8 mouse cellular contexts compared by ENCODE assay signal in genomic region chr14:73382699-73383098, GRCm38 (mm10). TPM values are rescaled to one million over a fixed set of nuclear protein-coding genes. Genes with fewer than 3 reads are reported as not detected.
DNase-seq lines count a peak whose midpoint lies in the region; ATAC-seq and TF ChIP-seq lines count a peak whose summit lies in the region.

No protein-coding gene starts in this region.

- H3K27ac ChIP-seq in forebrain, embryonic 14.5 days (ENCODE audit: low read depth, low read length): no peak overlapping the region
- H3K27ac ChIP-seq in lung, embryonic 15.5 days: peak overlapping the region; percentile 27

- H3K27me3 ChIP-seq in Patski: no peaks in the 10 kb centered on the region
- H3K27me3 ChIP-seq in forebrain, embryonic 14.5 days (replicated peaks; ENCODE audit: control insufficient read depth, insufficient read depth, low read length): no peaks in the 10 kb centered on the region
- H3K27me3 ChIP-seq in lung, embryonic 15.5 days: no peaks in the 10 kb centered on the region

- no peak for DNase-seq in Patski (ENCODE audit: low read depth, low spot score)
- peak; percentile 50 for DNase-seq in adrenal gland, postnatal 25 days
- DNase-seq in forebrain, embryonic 14.5 days (ENCODE audit: low spot score): no peak
- DNase-seq in heart, postnatal 10 days: peak; percentile 58 to 77
- DNase-seq in layer of hippocampus, adult 9-10 months (ENCODE audit: low spot score): peak; percentile 75
- DNase-seq in telencephalon, adult 2 months (ENCODE audit: low read depth, low spot score): peak; percentile 84

- ATAC-seq in Patski: peak; percentile 14
- no peak for ATAC-seq in forebrain, embryonic 14.5 days
- no peak for ATAC-seq in lung, embryonic 15.5 days (ENCODE audit: borderline replicate concordance, extremely low read depth, low FRiP score, low TSS enrichment)
- ATAC-seq in activated CD4-positive, CD25-positive, alpha-beta regulatory T cell, adult 4 months: no peak

- TF ChIP-seq CTCF in Patski (IDR thresholded peaks at IDR 0.05): no peak

- peak overlapping the region; percentile 58 for H3K4me2 ChIP-seq in forebrain, embryonic 14.5 days (ENCODE audit: low read length)
- peak overlapping the region; percentile 58 for H3K4me2 ChIP-seq in lung, embryonic 15.5 days

- 53% methylated on average over 9 of the region's 9 CpGs for WGBS in forebrain, embryonic 14.5 days
- WGBS in lung, embryonic 15.5 days: 42% methylated on average over 9 of the region's 9 CpGs

- CTCF ChIA-PET in Patski (lab: Charles Lee): interaction anchor here (1.0 to 2.3 kb wide), 4 partner anchors 12 to 127 kb away, joined by 3 to 11 read pairs (median 5); partner anchors contain the start of gene Med4

- peak overlapping the region; percentile 88 for H3K4me3 ChIP-seq in forebrain, embryonic 14.5 days (ENCODE audit: low read depth, low read length)
- H3K4me3 ChIP-seq in lung, embryonic 15.5 days: peak overlapping the region; percentile 74

- POLR2A ChIA-PET in Patski (lab: Charles Lee): interaction anchor here (1.1 to 1.6 kb wide), 2 partner anchors 17 to 91 kb away, joined by 3 read pairs; no protein-coding TSS in a partner anchor

- peak overlapping the region; percentile 49 for H3K9ac ChIP-seq in forebrain, embryonic 14.5 days (ENCODE audit: low read length)
- peak overlapping the region; percentile 27; the same call in 1 of the 2 replicates for H3K9ac ChIP-seq in lung, embryonic 15.5 days

- peaks cover 26% of the 10 kb centered on the region; the same call in 1 of the 2 replicates for H3K4me1 ChIP-seq in forebrain, embryonic 14.5 days (ENCODE audit: control insufficient read depth, insufficient read depth, low read length)
- peaks cover 45% of the 10 kb centered on the region for H3K4me1 ChIP-seq in lung, embryonic 15.5 days

- H3K36me3 ChIP-seq in forebrain, embryonic 14.5 days (ENCODE audit: control insufficient read depth, insufficient read depth, low read length): peaks cover 11% of the 10 kb centered on the region
- H3K36me3 ChIP-seq in lung, embryonic 15.5 days: peaks cover 24% of the 10 kb centered on the region

- intact Hi-C loops in heart, postnatal 10 days (cut with DNase I): loop anchor here (1.0 kb wide), 1 partner anchor 58 kb away; no protein-coding TSS in a partner anchor

- in situ Hi-C loops in Patski (cut with MboI; ENCODE audit: low pct_unique_long_range_greater_than_20kb): no loop called here

- no peaks in the 10 kb centered on the region for H3K9me3 ChIP-seq in forebrain, embryonic 14.5 days (replicated peaks; ENCODE audit: control insufficient read depth, low read length)
- no peaks in the 10 kb centered on the region for H3K9me3 ChIP-seq in lung, embryonic 15.5 days

RNA-seq across cellular contexts. Expression of gene Itm2b, which starts 2.4 kb away (rescaled TPM):
- 1,100 TPM for polyA plus RNA-seq in Patski (2021)
- 881 and 1,010 TPM in 2 replicates for total RNA-seq in adrenal gland, postnatal 25 days (2021)
- 754 and 783 TPM in 2 replicates for polyA plus RNA-seq in forebrain, embryonic 14.5 days (2014; fragmentation: Nextera tagmentation; extraction: Ambion mirVana)
- total RNA-seq in heart, postnatal 10 days (2021): 100 to 1,000 TPM; 625 to 643 TPM
- polyA plus RNA-seq in lung, embryonic 15.5 days (2015; fragmentation: Nextera tagmentation; extraction: Ambion mirVana): 797 and 873 TPM in 2 replicates
- polyA plus RNA-seq in activated CD4-positive, CD25-positive, alpha-beta regulatory T cell, adult 4 months (2017; shearing (Covaris generic)): 1,000 to 10,000 TPM in 1 of 2 experiments, 100 to 1,000 TPM in 1; 963 to 1,015 TPM

RNA-seq across cellular contexts. Expression of gene Rb1, which starts 57.1 kb away (rescaled TPM):
- polyA plus RNA-seq in Patski (2021): 30.0 TPM
- total RNA-seq in adrenal gland, postnatal 25 days (2021): 19.8 and 21.3 TPM in 2 replicates
- 27.2 and 28.5 TPM in 2 replicates for polyA plus RNA-seq in forebrain, embryonic 14.5 days (2014; fragmentation: Nextera tagmentation; extraction: Ambion mirVana)
- total RNA-seq in heart, postnatal 10 days (2021): 10 to 100 TPM; 20.0 to 20.8 TPM
- 14.5 and 18.4 TPM in 2 replicates for polyA plus RNA-seq in lung, embryonic 15.5 days (2015; fragmentation: Nextera tagmentation; extraction: Ambion mirVana)
- 10 to 100 TPM; 12.1 to 92.0 TPM for polyA plus RNA-seq in activated CD4-positive, CD25-positive, alpha-beta regulatory T cell, adult 4 months (2017; shearing (Covaris generic))

Comparison
In these comparisons a context has a peak if more than half of its experiments do, and no peak if none do; other contexts are left out.
1. DNase-seq: peak in adrenal gland, postnatal 25 days (single experiment), heart, postnatal 10 days (2 of 2), layer of hippocampus, adult 9-10 months (single experiment) and telencephalon, adult 2 months (single experiment); none in Patski (single experiment) and forebrain, embryonic 14.5 days (single experiment).